14 mouse cellular contexts compared by ENCODE assay signal in the genomic region with DNA sequence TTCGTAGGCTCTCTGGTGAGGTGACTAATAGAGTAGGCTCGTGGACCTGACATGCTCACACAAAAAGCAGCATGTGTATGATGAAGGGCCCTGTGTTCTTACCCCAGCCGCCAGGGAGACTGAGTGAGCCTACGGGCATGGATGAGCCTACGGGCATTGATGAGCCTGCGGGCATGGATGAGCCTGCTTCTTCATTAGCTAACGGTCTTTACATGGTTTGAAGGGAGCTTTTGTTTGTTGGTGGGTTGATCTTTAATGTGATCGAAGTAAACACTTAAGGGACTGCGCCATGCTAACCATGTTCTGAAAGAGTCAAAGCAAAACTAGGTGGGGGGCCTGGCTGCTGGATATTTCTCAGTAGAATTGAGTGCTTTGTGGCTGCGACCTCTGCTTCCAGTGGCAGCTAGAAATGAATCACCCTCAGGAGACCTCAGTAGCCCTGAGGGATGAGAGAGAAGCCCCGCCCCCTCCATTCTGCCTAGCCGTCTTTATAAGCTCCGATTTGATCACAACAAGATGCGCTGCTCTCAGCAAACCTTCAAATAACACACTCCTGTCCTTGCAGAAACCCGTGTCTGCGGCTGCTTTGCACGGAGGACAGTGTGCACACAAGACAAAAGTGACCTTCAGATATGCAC.
DNase-seq lines count a peak whose midpoint lies in the region; ATAC-seq and TF ChIP-seq lines count a peak whose summit lies in the region.
"Had no signal": no experiment of that assay in that cellular context is flagged by ENCODE, and none has a peak within 500 bp of the region (broad histone marks: within the 10 kb centered on the region; RNA-seq: fewer than 3 reads in every experiment).

No protein-coding gene starts in this region.

- H3K9me3 ChIP-seq in forebrain, embryonic 10.5 days, result peaks cover 8% of the 10 kb centered on the region; the same call in 1 of the 2 replicates
- no peaks in the 10 kb centered on the region for H3K9me3 ChIP-seq in hindbrain, embryonic 14.5 days (ENCODE audit: control insufficient read depth, low read length)
- H3K9me3 ChIP-seq in stomach, embryonic 16.5 days (replicated peaks; ENCODE audit: control insufficient read depth, low read length), result no peaks in the 10 kb centered on the region
- H3K9me3 ChIP-seq: liver, embryonic 13.5 days had no signal

- intact Hi-C loops in left cerebral cortex, postnatal 4 days (cut with DNase I), result no loop called here

- 87% methylated on average over 17 of the region's 17 CpGs for WGBS in forebrain, embryonic 10.5 days
- 64% methylated on average over 17 of the region's 17 CpGs for WGBS in hindbrain, embryonic 14.5 days
- 75% methylated on average over 17 of the region's 17 CpGs for WGBS in stomach, embryonic 16.5 days

- H3K4me2 ChIP-seq in hindbrain, embryonic 14.5 days (replicated peaks), result no peak overlapping the region
- H3K4me2 ChIP-seq in stomach, embryonic 16.5 days (ENCODE audit: low read depth, low read length), result no peak overlapping the region
- H3K4me2 ChIP-seq: liver, embryonic 13.5 days had no signal

- no peak for ATAC-seq in hindbrain, embryonic 14.5 days (ENCODE audit: low FRiP score)
- ATAC-seq in stomach, embryonic 16.5 days (ENCODE audit: insufficient read depth, low FRiP score), result no peak
- ATAC-seq: Patski had no signal

- H3K4me3 ChIP-seq in layer of hippocampus, adult 2 months, result no peak overlapping the region
- H3K4me3 ChIP-seq in forebrain, embryonic 10.5 days, result no peak overlapping the region
- H3K4me3 ChIP-seq in hindbrain, embryonic 14.5 days (replicated peaks; ENCODE audit: low read length), result no peak overlapping the region
- H3K4me3 ChIP-seq in stomach, embryonic 16.5 days (replicated peaks; ENCODE audit: low read length), result no peak overlapping the region
- H3K4me3 ChIP-seq: liver, embryonic 13.5 days; myocyte had no signal

- DNase-seq in layer of hippocampus, adult 2 months (ENCODE audit: low spot score in 2 of 2), result no peak
- DNase-seq in layer of hippocampus, adult 8-10 months (ENCODE audit: low spot score in 2 of 2), result no peak
- no peak for DNase-seq in forebrain, embryonic 10.5 days (ENCODE audit: extremely low spot score, low spot score)
- no peak for DNase-seq in hindbrain, embryonic 14.5 days (ENCODE audit: low spot score)
- no peak for DNase-seq in layer of hippocampus, adult 9-11 months
- DNase-seq in left cerebral cortex, postnatal 4 days, result no peak
- DNase-seq: cerebellum, adult 9-11 months; heart, adult 11 months; heart, postnatal 36 days; liver, embryonic 13.5 days; thymus, postnatal 14 days had no signal

- peak overlapping the region; percentile 69 for H3K27ac ChIP-seq in layer of hippocampus, adult 2 months
- H3K27ac ChIP-seq in forebrain, embryonic 10.5 days, result peak overlapping the region; percentile 20; the same call in 1 of the 2 replicates
- H3K27ac ChIP-seq in hindbrain, embryonic 14.5 days, result peak overlapping the region; percentile 57; the same call in 1 of the 2 replicates
- peak overlapping the region; percentile 61 for H3K27ac ChIP-seq in stomach, embryonic 16.5 days (ENCODE audit: low read length)
- H3K27ac ChIP-seq: liver, embryonic 13.5 days had no signal

- TF ChIP-seq CTCF in layer of hippocampus, adult 2 months (conservative IDR thresholded peaks at IDR 0.05), result no peak

- H3K36me3 ChIP-seq in forebrain, embryonic 10.5 days (replicated peaks), result no peaks in the 10 kb centered on the region
- no peaks in the 10 kb centered on the region for H3K36me3 ChIP-seq in hindbrain, embryonic 14.5 days (replicated peaks; ENCODE audit: control insufficient read depth, insufficient read depth)
- H3K36me3 ChIP-seq in stomach, embryonic 16.5 days (ENCODE audit: control insufficient read depth, insufficient read depth, low read length), result no peaks in the 10 kb centered on the region
- H3K36me3 ChIP-seq: liver, embryonic 13.5 days had no signal

- no peak overlapping the region for H3K9ac ChIP-seq in hindbrain, embryonic 14.5 days
- no peak overlapping the region for H3K9ac ChIP-seq in stomach, embryonic 16.5 days (ENCODE audit: low read length)
- H3K9ac ChIP-seq: liver, embryonic 13.5 days had no signal

- H3K4me1 ChIP-seq in forebrain, embryonic 10.5 days, result peaks cover 13% of the 10 kb centered on the region
- H3K4me1 ChIP-seq in hindbrain, embryonic 14.5 days (replicated peaks; ENCODE audit: control insufficient read depth, insufficient read depth, low read length), result 0 out of 2 replicates have a peak, but pooled peaks cover 8% of the 10 kb centered on the region
- peaks cover 8% of the 10 kb centered on the region; the same call in 1 of the 2 replicates for H3K4me1 ChIP-seq in stomach, embryonic 16.5 days (ENCODE audit: control insufficient read depth, insufficient read depth, low read length)
- H3K4me1 ChIP-seq: liver, embryonic 13.5 days had no signal

- H3K27me3 ChIP-seq in forebrain, embryonic 10.5 days (ENCODE audit: poor library complexity, severe bottlenecking), result no peaks in the 10 kb centered on the region
- H3K27me3 ChIP-seq in hindbrain, embryonic 14.5 days (ENCODE audit: control insufficient read depth, insufficient read depth, low read length), result no peaks in the 10 kb centered on the region
- H3K27me3 ChIP-seq in stomach, embryonic 16.5 days (ENCODE audit: control insufficient read depth, insufficient read depth, low read length), result no peaks in the 10 kb centered on the region
- H3K27me3 ChIP-seq: liver, embryonic 13.5 days; Patski had no signal
